Mouse (Mus musculus) embryonic facial prominence, embryonic 11.5 days (tissue): Measurements from ENCODE around the gene Hrh2. TPM values are rescaled to one million over a fixed set of nuclear protein-coding genes. Genes with fewer than 3 reads are reported as not detected.

Source experiments
- ATAC-seq: fragments of 200-750 bp; cut with Nextera tagmentation; replicated peaks from 2 replicates; pipeline ENCODE4 v1.8.0; 2017; ENCODE audit warnings: low read depth; ENCODE audit not compliant: insufficient number of reproducible peaks, low FRiP score, low TSS enrichment
- DNase-seq: peaks from one replicate; pipeline ENCODE4 v3.0.0-alpha.2; 2015; ENCODE audit warnings: low spot score
- H3K27ac ChIP-seq: fragments of 300-500 bp; sonication (generic); replicated peaks from 2 replicates; pipeline ENCODE4 v1.5.1; 2014; ENCODE audit warnings: mild to moderate bottlenecking, low read depth, low read length, control low read depth
- H3K27me3 ChIP-seq: fragments of 300-500 bp; sonication (generic); 2 replicates; pipeline ENCODE4 v1.6.1; 2014; ENCODE audit warnings: mild to moderate bottlenecking, low read length, moderate library complexity, mixed read lengths; ENCODE audit not compliant: control insufficient read depth, insufficient read depth
- H3K36me3 ChIP-seq: fragments of 300-500 bp; sonication (generic); replicated peaks from 2 replicates; pipeline ENCODE4 v1.6.1; 2014; ENCODE audit warnings: low read depth, mild to moderate bottlenecking, low read length, moderate library complexity, mixed read lengths; ENCODE audit not compliant: control insufficient read depth, insufficient read depth
- H3K4me1 ChIP-seq: fragments of 300-500 bp; sonication (generic); 2 replicates; pipeline ENCODE4 v1.6.1; 2014; ENCODE audit warnings: low read length, mixed read lengths; ENCODE audit not compliant: control insufficient read depth, insufficient read depth
- H3K4me2 ChIP-seq: fragments of 300-500 bp; sonication (generic); 2 replicates; pipeline ENCODE4 v1.6.1; 2014; ENCODE audit warnings: low read depth, mild to moderate bottlenecking, control low read depth, low read length, moderate library complexity
- H3K4me3 ChIP-seq: fragments of 300-500 bp; sonication (generic); 2 replicates; pipeline ENCODE4 v1.5.1; 2014; ENCODE audit warnings: low read depth, low read length, control low read depth
- H3K9ac ChIP-seq: fragments of 300-500 bp; sonication (generic); replicated peaks from 2 replicates; pipeline ENCODE4 v1.6.1; 2014; ENCODE audit warnings: mild to moderate bottlenecking, control low read depth, low read length
- H3K9me3 ChIP-seq: fragments of 300-500 bp; sonication (generic); replicated peaks from 2 replicates; pipeline ENCODE4 v1.6.1; 2016; ENCODE audit warnings: mild to moderate bottlenecking, low read length, inconsistent platforms, mixed read lengths; ENCODE audit not compliant: control insufficient read depth
- WGBS: fragments of 180-500 bp; shearing (Covaris S2); extraction: QIAGEN DNeasy Blood & Tissue Kit; methylation state at CpG from one replicate; pipeline ENCODE4 v1.1.7; 2014; 5-methylcytosine and 5-hydroxymethylcytosine counted together
- polyA plus RNA-seq: library from polyadenylated mRNA; unstranded; fragments of >200 nt; fragmentation: Nextera tagmentation; extraction: Ambion mirVana; gene quantifications from 2 replicates; pipeline ENCODE4 v1.2.1, GENCODE M21; 2014

Gene Hrh2
- polyA plus RNA-seq, 1 experiment from 2014 or later = 0.06 TPM

DNA sequence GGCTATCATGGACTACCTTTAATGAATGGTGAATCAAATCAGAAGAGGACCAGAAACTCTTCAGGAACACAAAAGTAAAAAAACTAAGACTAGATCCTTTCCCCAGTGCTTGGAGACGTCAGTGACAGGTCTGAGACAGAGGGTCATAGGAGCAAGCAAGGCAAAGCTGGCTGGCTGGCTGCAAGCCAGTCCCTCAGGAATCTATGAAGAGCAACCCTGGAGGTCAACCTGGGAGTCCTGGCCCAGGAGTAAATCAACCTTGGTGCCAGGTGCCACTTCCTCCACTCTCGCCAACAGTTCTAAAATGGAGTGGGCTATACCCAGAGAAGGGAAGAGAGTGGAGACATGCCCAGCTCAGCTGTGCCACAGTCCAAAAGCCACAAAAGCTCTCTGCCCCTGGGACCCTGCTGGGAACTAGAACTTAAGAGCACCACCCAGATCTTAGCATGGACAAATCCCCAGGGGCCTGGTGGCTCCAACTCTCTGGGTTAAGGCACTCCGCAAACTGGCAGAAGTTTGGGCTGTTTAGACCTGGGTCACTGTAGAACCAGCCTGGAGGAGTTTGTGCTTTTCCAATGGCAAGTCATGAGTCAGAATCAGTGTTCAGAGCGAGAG is 15.4 kb upstream of the Hrh2 start:
- Histone ChIP-seq H3K9ac (no peak overlapping the region), H3K9me3 (no peaks in the 10 kb centered on the region), H3K36me3 (no peaks in the 10 kb centered on the region), H3K4me1 (no peaks in the 10 kb centered on the region), H3K27me3 (no peaks in the 10 kb centered on the region), H3K4me2 (no peak overlapping the region), H3K27ac (no peak overlapping the region), H3K4me3 (no peak overlapping the region)
- ATAC-seq (no peak), DNase-seq (no peak)
- 87% methylated on average over 4 of the region's 4 CpGs for WGBS

DNA sequence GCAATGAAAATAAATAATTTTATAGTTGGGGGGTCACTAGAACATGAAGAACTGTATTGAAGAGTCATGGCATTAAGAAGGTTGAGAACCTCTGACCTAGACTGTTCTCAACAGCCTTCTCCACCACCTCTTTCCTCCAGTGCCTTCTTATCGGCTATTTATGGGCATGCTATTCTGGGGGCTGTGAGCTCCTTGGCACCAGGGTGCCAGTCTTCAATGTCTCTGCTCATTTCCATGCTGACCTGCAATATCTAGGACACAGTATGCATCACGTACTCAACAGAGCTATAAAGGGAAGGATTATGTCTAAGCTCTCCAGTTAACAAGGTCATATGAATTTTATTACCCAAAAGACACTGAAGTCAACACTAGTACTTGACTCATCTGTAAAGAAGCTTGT is 14.6 kb upstream of the Hrh2 start:
- Histone ChIP-seq H3K4me2 (no peak overlapping the region), H3K9ac (no peak overlapping the region), H3K4me3 (no peak overlapping the region), H3K36me3 (no peaks in the 10 kb centered on the region), H3K27ac (no peak overlapping the region), H3K4me1 (no peaks in the 10 kb centered on the region), H3K9me3 (no peaks in the 10 kb centered on the region), H3K27me3 (no peaks in the 10 kb centered on the region)
- DNase-seq (no peak), ATAC-seq (no peak)
- 93% methylated on average over 2 of the region's 2 CpGs for WGBS

DNA sequence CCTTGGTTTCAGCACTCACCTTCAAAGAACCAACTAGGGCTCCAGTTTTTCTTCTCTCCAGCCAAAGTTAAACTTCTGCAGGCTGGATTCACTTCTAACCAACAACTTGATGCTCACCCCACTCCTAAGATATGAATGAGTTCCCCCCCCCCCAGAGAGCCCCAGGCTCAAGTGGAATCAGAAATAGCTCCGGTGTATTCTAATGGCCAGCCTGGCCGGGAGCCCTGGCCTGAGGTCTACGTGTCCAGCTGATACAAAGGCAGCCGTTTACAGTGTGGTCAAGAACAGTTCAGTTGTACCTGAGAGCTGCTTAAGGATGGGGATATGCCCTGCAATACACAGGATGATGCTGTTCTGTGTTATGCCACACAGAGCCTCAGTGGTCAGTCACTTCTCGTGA is 13.3 kb upstream of the Hrh2 start:
- WGBS = 76% methylated on average over 5 of the region's 5 CpGs
- DNase-seq = no peak
- H3K4me2 ChIP-seq = no peak overlapping the region
- no peaks in the 10 kb centered on the region for H3K9me3 ChIP-seq
- H3K27ac ChIP-seq = no peak overlapping the region
- no peak overlapping the region for H3K4me3 ChIP-seq
- no peaks in the 10 kb centered on the region for H3K36me3 ChIP-seq
- H3K9ac ChIP-seq = no peak overlapping the region
- H3K27me3 ChIP-seq = no peaks in the 10 kb centered on the region
- H3K4me1 ChIP-seq = no peaks in the 10 kb centered on the region
- no peak for ATAC-seq

DNA sequence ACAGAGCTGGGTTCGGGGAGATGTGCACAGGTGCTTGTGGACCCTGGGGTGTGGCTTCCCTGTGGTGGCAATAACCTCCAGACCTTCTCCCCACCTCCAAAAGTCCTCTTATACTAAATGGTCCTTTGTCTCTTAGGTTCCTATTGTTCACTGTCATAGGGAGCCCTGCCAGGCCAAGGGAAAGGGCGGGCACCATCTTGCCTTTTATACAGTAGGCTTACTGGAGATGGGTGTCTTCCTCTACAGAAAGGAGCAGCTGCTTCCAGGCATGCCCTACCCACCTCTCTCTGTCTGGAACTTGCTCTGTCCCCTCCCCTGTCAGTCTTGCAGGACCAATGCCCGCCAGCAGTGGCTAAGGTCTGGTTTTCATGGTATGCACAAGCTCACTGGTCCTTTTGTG is 12.0 kb upstream of the Hrh2 start:
- ATAC-seq = no peak

DNA sequence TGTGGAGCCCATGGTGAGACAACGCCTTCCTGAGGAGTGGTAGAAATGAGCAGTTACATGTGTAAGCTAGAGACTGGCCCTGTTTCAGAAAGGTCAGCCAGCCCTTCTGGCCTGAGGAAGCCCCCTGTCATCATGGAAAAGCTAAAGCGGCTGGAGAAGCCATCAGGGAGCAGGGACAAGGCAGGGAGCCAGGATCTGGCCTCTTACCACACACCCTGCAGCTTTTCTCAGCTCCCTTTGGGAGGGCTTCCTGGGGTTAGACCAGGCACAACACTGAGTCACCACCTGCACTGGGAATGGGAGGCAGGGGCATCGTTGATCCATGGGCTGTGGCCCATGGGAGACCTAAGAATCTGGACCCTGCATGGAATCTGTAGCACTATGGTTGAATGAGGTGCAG is 11.5 kb upstream of the Hrh2 start:
- no peaks in the 10 kb centered on the region for H3K9me3 ChIP-seq
- no peak overlapping the region for H3K4me2 ChIP-seq
- no peaks in the 10 kb centered on the region for H3K36me3 ChIP-seq
- no peak overlapping the region for H3K4me3 ChIP-seq
- 56% methylated on average over 3 of the region's 3 CpGs for WGBS
- H3K27ac ChIP-seq = no peak overlapping the region
- H3K9ac ChIP-seq = no peak overlapping the region
- ATAC-seq (no peak), DNase-seq (no peak)
- no peaks in the 10 kb centered on the region for H3K27me3 ChIP-seq
- no peaks in the 10 kb centered on the region for H3K4me1 ChIP-seq

More for the DNA sequence above, 12.0 kb upstream of the Hrh2 start:
- H3K9ac ChIP-seq = no peak overlapping the region
- H3K27me3 ChIP-seq = no peaks in the 10 kb centered on the region
- no peaks in the 10 kb centered on the region for H3K9me3 ChIP-seq
- H3K4me2 ChIP-seq = no peak overlapping the region
- no peaks in the 10 kb centered on the region for H3K4me1 ChIP-seq
- H3K27ac ChIP-seq = no peak overlapping the region
- 77% methylated on average over 3 of the region's 3 CpGs for WGBS
- no peak overlapping the region for H3K4me3 ChIP-seq
- DNase-seq = no peak
- no peaks in the 10 kb centered on the region for H3K36me3 ChIP-seq

DNA sequence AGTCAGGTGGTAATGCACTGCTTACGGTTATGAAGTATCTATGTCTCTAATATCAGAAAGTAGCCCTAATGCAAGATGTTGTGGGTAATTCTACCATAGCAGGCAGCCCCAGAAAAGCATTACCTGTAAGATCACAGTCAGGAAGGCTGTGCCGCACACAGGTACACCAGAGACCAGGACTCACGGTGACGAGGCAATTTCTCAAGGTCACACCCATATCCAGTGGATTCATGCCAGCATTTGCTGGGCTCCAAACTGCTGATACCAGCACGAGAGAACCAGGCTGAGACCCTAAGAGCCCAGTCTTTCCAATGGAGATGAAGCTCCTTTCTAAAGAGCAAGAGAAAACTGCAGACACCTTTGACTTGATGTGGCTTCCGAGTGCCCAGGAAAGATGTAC is 10.6 kb upstream of the Hrh2 start:
- Histone ChIP-seq H3K4me1 (no peaks in the 10 kb centered on the region), H3K4me3 (no peak overlapping the region), H3K9ac (no peak overlapping the region), H3K36me3 (no peaks in the 10 kb centered on the region), H3K27me3 (no peaks in the 10 kb centered on the region), H3K9me3 (no peaks in the 10 kb centered on the region), H3K27ac (no peak overlapping the region), H3K4me2 (no peak overlapping the region)
- ATAC-seq (no peak), DNase-seq (no peak)
- 83% methylated on average over 6 of the region's 6 CpGs for WGBS

DNA sequence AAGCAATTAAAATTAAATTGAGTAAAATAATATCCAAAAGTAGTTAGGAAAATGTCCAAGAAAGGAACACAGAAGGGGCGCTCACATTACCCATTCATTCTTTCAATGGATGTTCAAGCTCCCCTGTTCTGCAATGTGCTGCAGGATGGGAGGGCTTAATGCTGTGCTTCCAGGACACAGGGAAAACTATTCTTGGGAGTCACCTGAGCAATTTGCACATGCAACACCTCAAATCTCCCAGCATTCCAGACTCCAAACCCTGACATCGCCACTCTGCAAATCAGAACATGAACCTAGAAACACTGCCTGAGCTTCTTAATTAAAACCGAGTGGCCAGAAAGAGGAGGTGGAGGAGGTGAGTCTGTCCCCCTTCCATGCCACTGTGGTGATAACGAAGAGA is 10.0 kb upstream of the Hrh2 start:
- H3K4me2 ChIP-seq = no peak overlapping the region
- no peaks in the 10 kb centered on the region for H3K9me3 ChIP-seq
- H3K27me3 ChIP-seq = no peaks in the 10 kb centered on the region
- no peak overlapping the region for H3K27ac ChIP-seq
- no peak overlapping the region for H3K4me3 ChIP-seq
- no peak for ATAC-seq
- 89% methylated on average over 4 of the region's 4 CpGs for WGBS
- DNase-seq = no peak
- H3K4me1 ChIP-seq = no peaks in the 10 kb centered on the region
- no peak overlapping the region for H3K9ac ChIP-seq
- no peaks in the 10 kb centered on the region for H3K36me3 ChIP-seq

DNA sequence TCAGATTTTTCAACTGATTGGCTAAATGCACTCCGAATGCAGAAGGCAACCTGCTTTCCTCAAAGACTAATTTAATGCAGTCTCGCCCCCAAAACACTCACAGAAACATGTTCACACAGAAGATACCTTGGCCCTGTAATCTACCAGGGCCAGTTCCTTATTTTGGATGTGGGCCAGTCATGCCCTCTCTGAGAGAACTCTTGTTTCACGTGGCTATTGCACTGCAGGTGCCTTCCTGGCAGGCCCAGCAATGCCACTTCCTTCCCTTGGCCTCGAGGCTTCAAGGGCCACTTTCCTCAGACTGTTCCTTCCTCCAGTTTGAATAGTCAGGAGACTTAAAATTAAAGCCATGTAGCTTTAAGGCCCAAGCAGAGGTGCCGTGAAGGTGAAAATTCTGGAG is 5.5 kb upstream of the Hrh2 start:
- Histone ChIP-seq H3K9ac (no peak overlapping the region), H3K27ac (no peak overlapping the region), H3K9me3 (no peaks in the 10 kb centered on the region), H3K4me1 (no peaks in the 10 kb centered on the region), H3K4me3 (no peak overlapping the region), H3K4me2 (no peak overlapping the region), H3K36me3 (no peaks in the 10 kb centered on the region), H3K27me3 (no peaks in the 10 kb centered on the region)
- 74% methylated on average over 5 of the region's 5 CpGs for WGBS
- DNase-seq (no peak), ATAC-seq (no peak)
